Comparison of ENCODE assay signal across 11 mouse cellular contexts in genomic region chr14:54205904-54206303, GRCm38 (mm10).
"Had no signal": no experiment of that assay in that cellular context is flagged by ENCODE, and none has a peak within 500 bp of the region (broad histone marks: within the 10 kb centered on the region; RNA-seq: fewer than 3 reads in every experiment).

No protein-coding gene starts in this region.

- H3K27ac ChIP-seq: left cerebral cortex, adult 2 months; limb, embryonic 10.5 days; liver, embryonic 15.5 days; midbrain, embryonic 13.5 days had no signal

- H3K9ac ChIP-seq: liver, embryonic 15.5 days; midbrain, embryonic 13.5 days had no signal

- DNase-seq: kidney, adult 18-20 months; lung, adult 2 months; lung, postnatal 36 days; right cerebral cortex, postnatal 14 days; thymus, postnatal 14 days had no signal

- H3K27me3 ChIP-seq: liver, embryonic 15.5 days; midbrain, embryonic 13.5 days had no signal

- H3K36me3 ChIP-seq: limb, embryonic 10.5 days; liver, embryonic 15.5 days; midbrain, embryonic 13.5 days had no signal

- H3K4me3 ChIP-seq: left cerebral cortex, adult 2 months; limb, embryonic 10.5 days; liver, embryonic 15.5 days; midbrain, embryonic 13.5 days had no signal

- H3K9me3 ChIP-seq: limb, embryonic 10.5 days; liver, embryonic 15.5 days; midbrain, embryonic 13.5 days had no signal

- H3K4me2 ChIP-seq: liver, embryonic 11.5 days; liver, embryonic 15.5 days; midbrain, embryonic 13.5 days had no signal

- ATAC-seq: lung, postnatal 0 days; midbrain, embryonic 13.5 days had no signal
